Mouse (Mus musculus): ENCODE data around the gene Rab33b. TPM values are rescaled to one million over a fixed set of nuclear protein-coding genes. Genes with fewer than 3 reads are reported as not detected.

Gene Rab33b
- polyA plus RNA-seq, 1 experiment from 2014 or later, result 31.5 TPM

- H3K36me3 ChIP-seq, result peaks cover 33% of the 10 kb centered on the region
- 0 out of 2 replicates have a peak overlapping the region, but pooled peaks have one; percentile 17 for H3K4me2 ChIP-seq
- peak; percentile 63; the same call in 1 of the 2 replicates for ATAC-seq (ENCODE audit: low FRiP score, low read depth)
- peaks cover 3% of the 10 kb centered on the region; the same call in 1 of the 2 replicates for H3K4me1 ChIP-seq (replicated peaks)
- H3K4me3 ChIP-seq, result no peak overlapping the region
- 52% methylated on average over 19 of the region's 19 CpGs for WGBS
- H3K27ac ChIP-seq (replicated peaks), result no peak overlapping the region; the same call in 1 of the 2 replicates
- no peaks in the 10 kb centered on the region for H3K9me3 ChIP-seq
- H3K9ac ChIP-seq, result no peak overlapping the region
- no peaks in the 10 kb centered on the region for H3K27me3 ChIP-seq
Measured at GRCm38 (mm10) chr3:51544442-51545128, 60.9 kb downstream of the Rab33b start.

Other genes starting within 250 kb of the Rab33b start
- 34.2 and 35.7 TPM in 2 replicates for gene Elf2, start 143.3 kb upstream of the Rab33b start, polyA plus RNA-seq (2015; fragmentation: Nextera tagmentation; extraction: Ambion mirVana)
- 2.0 and 2.5 TPM in 2 replicates for gene Mgarp, start 87.2 kb upstream of the Rab33b start, polyA plus RNA-seq (2015; fragmentation: Nextera tagmentation; extraction: Ambion mirVana)
- 733 and 815 TPM in 2 replicates for gene Ndufc1, start 74.9 kb upstream of the Rab33b start, polyA plus RNA-seq (2015; fragmentation: Nextera tagmentation; extraction: Ambion mirVana)
- gene Naa15, start 68.8 kb upstream of the Rab33b start, polyA plus RNA-seq (2015; fragmentation: Nextera tagmentation; extraction: Ambion mirVana), result 45.9 and 47.6 TPM in 2 replicates
- gene Setd7, start 77.0 kb downstream of the Rab33b start, polyA plus RNA-seq (2015; fragmentation: Nextera tagmentation; extraction: Ambion mirVana), result 2.6 and 2.9 TPM in 2 replicates
- gene Mgst2, start 176.4 kb downstream of the Rab33b start, polyA plus RNA-seq (2015; fragmentation: Nextera tagmentation; extraction: Ambion mirVana), result 0.36 and 0.59 TPM in 2 replicates